Mouse (Mus musculus) G1E (cell line): ENCODE measurements around the gene Hcst. TPM values are rescaled to one million over a fixed set of nuclear protein-coding genes. Genes with fewer than 3 reads are reported as not detected.

Source experiments
- ATAC-seq: 2 replicates; pipeline ENCODE4 v1.8.0; 2016; ENCODE audit warnings: mild to moderate bottlenecking; ENCODE audit not compliant: insufficient number of reproducible peaks, poor library complexity, low FRiP score, severe bottlenecking; ENCODE audit errors: extremely low read depth
- DNase-seq: peaks from one replicate; pipeline ENCODE4 v3.0.0; 2012; ENCODE audit warnings: low spot score
- H3K27me3 ChIP-seq: 2 replicates; pipeline ENCODE4 v1.6.1; 2012; ENCODE audit warnings: mild to moderate bottlenecking, low read length, inconsistent platforms; ENCODE audit not compliant: insufficient read depth
- H3K36me3 ChIP-seq: replicated peaks from 2 replicates; pipeline ENCODE3; 2012; ENCODE audit warnings: mild to moderate bottlenecking, inconsistent platforms
- H3K4me1 ChIP-seq: 2 replicates; pipeline ENCODE4 v1.6.1; 2012; ENCODE audit warnings: low read depth, low read length, inconsistent platforms, mixed read lengths; ENCODE audit not compliant: insufficient read depth
- H3K4me3 ChIP-seq: 2 replicates; pipeline ENCODE4 v1.5.1; 2012; ENCODE audit warnings: low read depth, mild to moderate bottlenecking, inconsistent platforms, low read length, moderate library complexity, mixed read lengths
- H3K9me3 ChIP-seq: replicated peaks from 2 replicates; pipeline ENCODE4 v1.6.1; 2012; ENCODE audit warnings: inconsistent platforms
- CTCF ChIP-seq: IDR thresholded peaks from 2 replicates; pipeline ENCODE4 v1.5.1; 2012; ENCODE audit warnings: low read depth, low read length, inconsistent platforms, mixed read lengths
- GATA1 ChIP-seq: IDR thresholded peaks from 2 replicates; pipeline ENCODE4 v1.6.1; 2012; ENCODE audit warnings: borderline replicate concordance, low read length, inconsistent platforms, mixed read lengths
- GATA2 ChIP-seq: IDR thresholded peaks from 2 replicates; pipeline ENCODE4 v1.6.1; 2012; ENCODE audit warnings: low read depth, low read length, inconsistent platforms, borderline replicate concordance
- POLR2AphosphoS5 ChIP-seq: IDR thresholded peaks from 2 replicates; pipeline ENCODE4 v1.6.1; 2012; ENCODE audit warnings: low read depth, low read length, inconsistent platforms; ENCODE audit not compliant: insufficient replicate concordance
- TAL1 ChIP-seq: conservative IDR thresholded peaks from 2 replicates; pipeline ENCODE4 v1.6.1; 2012; ENCODE audit warnings: low read depth, low read length, inconsistent platforms, mixed read lengths
- polyA plus RNA-seq: library from polyadenylated mRNA; stranded (reverse); fragments of >175 nt; gene quantifications from 2 replicates; pipeline ENCODE4 v1.2.3, GENCODE M21; 2012
- total RNA-seq, 2 experiments: library from RNA; stranded (forward) in 1 of 2; stranded (reverse) in 1 of 2; fragments of 200-1000 nt in 1 of 2; fragments of >200 nt in 1 of 2; fragmentation: Nextera tagmentation in 1 of 2; gene quantifications; 2 replicates each; pipeline ENCODE4 v1.2.3; 2014 to 2017

Hcst gene
- total and polyA plus RNA-seq, 3 experiments = 0.55 to 2.6 TPM; not detected in 1

DNA sequence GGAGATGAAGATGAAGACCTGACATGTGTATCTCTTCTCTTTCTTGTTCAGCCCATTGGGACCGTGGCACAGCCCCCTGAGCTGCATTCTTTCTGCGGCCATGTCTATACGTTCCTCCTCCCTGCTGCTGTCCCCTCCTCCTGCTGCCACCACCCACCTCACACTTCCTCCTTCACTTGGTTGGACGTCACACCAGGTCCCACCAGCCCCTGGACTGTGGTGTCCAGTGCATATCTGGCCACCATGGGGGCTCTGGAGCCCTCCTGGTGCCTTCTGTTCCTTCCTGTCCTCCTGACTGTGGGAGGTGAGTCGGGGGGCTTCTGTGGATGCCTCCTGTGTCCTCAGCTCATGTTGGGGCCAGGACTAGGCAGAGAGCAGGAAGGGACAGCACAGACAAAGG lies 6.1 kb downstream of the Hcst start, which contains the start of gene Tyrobp:
Gene Tyrobp (plus strand): TSS at position 165 of the 400 bp plus-strand sequence.
- no peak; the same call in 1 of the 2 replicates for ATAC-seq
- peaks cover 2% of the 10 kb centered on the region; the same call in 1 of the 2 replicates for H3K4me1 ChIP-seq
- TF ChIP-seq GATA2 (no peak), TAL1 (no peak), GATA1 (no peak), POLR2AphosphoS5 (no peak), CTCF (no peak)
- DNase-seq = no peak
- no peaks in the 10 kb centered on the region for H3K36me3 ChIP-seq
- no peaks in the 10 kb centered on the region for H3K9me3 ChIP-seq
- H3K4me3 ChIP-seq = no peak within 1 kb of the TSS
- H3K27me3 ChIP-seq = peaks cover 10% of the 10 kb centered on the region; the same call in 1 of the 2 replicates

GRCm38 (mm10) chr7:30412735-30413147 lies 6.9 kb downstream of the Hcst start:
- H3K4me1 ChIP-seq = peaks cover 2% of the 10 kb centered on the region; the same call in 1 of the 2 replicates
- no peak overlapping the region for H3K4me3 ChIP-seq
- no peaks in the 10 kb centered on the region for H3K36me3 ChIP-seq
- DNase-seq (no peak), ATAC-seq (no peak; the same call in 1 of the 2 replicates)
- TF ChIP-seq TAL1 (no peak), CTCF (no peak), GATA2 (no peak), GATA1 (no peak), POLR2AphosphoS5 (no peak)
- peaks cover 11% of the 10 kb centered on the region; the same call in 1 of the 2 replicates for H3K27me3 ChIP-seq
- H3K9me3 ChIP-seq = no peaks in the 10 kb centered on the region

- no peak for DNase-seq
- TF ChIP-seq CTCF (no peak), GATA2 (no peak), TAL1 (no peak), GATA1 (no peak), POLR2AphosphoS5 (no peak)
- Histone ChIP-seq H3K4me3 (no peak overlapping the region), H3K36me3 (no peaks in the 10 kb centered on the region), H3K4me1 (peaks cover 2% of the 10 kb centered on the region; the same call in 1 of the 2 replicates), H3K9me3 (no peaks in the 10 kb centered on the region), H3K27me3 (peaks cover 11% of the 10 kb centered on the region)
- ATAC-seq = no peak
Measured at GRCm38 (mm10) chr7:30411023-30411422, 8.6 kb downstream of the Hcst start.

- Histone ChIP-seq H3K4me1 (peaks cover 2% of the 10 kb centered on the region; the same call in 1 of the 2 replicates), H3K36me3 (no peaks in the 10 kb centered on the region), H3K4me3 (no peak overlapping the region), H3K27me3 (peaks cover 11% of the 10 kb centered on the region), H3K9me3 (no peaks in the 10 kb centered on the region)
- TF ChIP-seq POLR2AphosphoS5 (no peak), CTCF (no peak)
- no peak for ATAC-seq
- DNase-seq = no peak
Measured at GRCm38 (mm10) chr7:30409789-30410188, 9.9 kb downstream of the Hcst start.

- peaks cover 2% of the 10 kb centered on the region; the same call in 1 of the 2 replicates for H3K4me1 ChIP-seq
- no peak for DNase-seq
- H3K36me3 ChIP-seq = no peaks in the 10 kb centered on the region
- TF ChIP-seq POLR2AphosphoS5 = no peak
- no peaks in the 10 kb centered on the region for H3K9me3 ChIP-seq
- H3K4me3 ChIP-seq = no peak overlapping the region
- H3K27me3 ChIP-seq = peaks cover 8% of the 10 kb centered on the region
- no peak for ATAC-seq
Measured at GRCm38 (mm10) chr7:30408639-30409038, 11.0 kb downstream of the Hcst start.

DNA sequence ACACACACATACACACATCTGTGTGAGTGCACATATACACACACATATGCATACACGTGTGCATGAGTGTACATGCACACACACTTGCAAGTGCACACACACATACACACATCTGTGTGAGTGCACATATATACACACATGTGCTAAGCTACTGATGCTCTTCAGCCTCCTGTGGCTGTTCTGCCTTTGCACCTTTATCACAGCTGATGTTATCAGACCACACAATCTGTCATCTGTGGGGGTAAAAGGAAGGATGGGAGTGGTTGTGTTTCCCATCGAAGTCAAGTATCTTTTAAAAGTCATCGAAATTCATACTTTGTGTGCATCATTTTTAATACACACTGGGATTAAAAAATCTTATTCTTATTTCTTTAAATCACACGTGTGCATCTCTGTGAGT lies 17.3 kb downstream of the Hcst start:
- no peak for TF ChIP-seq CTCF
- TF ChIP-seq GATA1 = no peak
- TF ChIP-seq POLR2AphosphoS5 = no peak
- TF ChIP-seq GATA2 = no peak
- no peak for TF ChIP-seq TAL1
- ATAC-seq = no peak
- Histone ChIP-seq H3K9me3 (no peaks in the 10 kb centered on the region), H3K4me3 (no peak overlapping the region; the same call in 1 of the 2 replicates), H3K4me1 (no peaks in the 10 kb centered on the region), H3K27me3 (no peaks in the 10 kb centered on the region; the same call in 1 of the 2 replicates), H3K36me3 (no peaks in the 10 kb centered on the region)
- no peak for DNase-seq

DNA sequence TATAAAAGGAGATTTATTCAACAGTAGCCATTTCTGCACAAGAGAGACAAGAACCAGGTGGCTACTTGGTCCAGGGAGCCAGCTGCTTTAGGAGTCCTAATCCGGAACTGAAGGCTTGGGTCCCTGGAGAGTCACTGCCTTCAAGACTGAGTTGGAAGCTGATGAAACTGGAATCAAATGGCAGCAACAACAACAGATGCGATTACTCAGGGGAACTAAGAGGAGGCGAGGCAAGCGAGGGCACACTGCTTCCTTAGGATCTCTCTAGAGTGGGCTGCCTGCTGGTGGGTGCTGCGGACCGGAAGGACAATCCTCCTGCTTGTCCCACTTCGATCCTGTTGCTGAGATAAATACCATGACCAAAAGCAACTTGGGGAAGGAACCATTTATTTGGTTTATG lies 20.0 kb downstream of the Hcst start:
- Histone ChIP-seq H3K36me3 (no peaks in the 10 kb centered on the region), H3K4me1 (no peaks in the 10 kb centered on the region; the same call in 1 of the 2 replicates), H3K4me3 (no peak overlapping the region), H3K9me3 (no peaks in the 10 kb centered on the region), H3K27me3 (no peaks in the 10 kb centered on the region)
- TF ChIP-seq GATA1 (no peak), POLR2AphosphoS5 (no peak), CTCF (no peak), GATA2 (no peak), TAL1 (no peak)
- ATAC-seq (no peak), DNase-seq (no peak)
